Mouse (Mus musculus): ENCODE data around the gene Gng7.

The Gng7 gene

GRCm38 (mm10) chr10:81025639-81026275 is 11.0 kb upstream of the Gng7 start, which contains the start of gene Diras1:
Diras1 (minus strand) TSS chr10:81025662.
- in situ Hi-C loops (cut with MboI, MseI) = no loop called here

- in situ Hi-C loops (cut with MboI, MseI) = no loop called here
Observed at GRCm38 (mm10) chr10:81025047-81025621, 10.4 kb upstream of the Gng7 start.

GRCm38 (mm10) chr10:81024346-81024937 is 9.7 kb upstream of the Gng7 start:
- in situ Hi-C loops (cut with MboI, MseI) = no loop called here

- in situ Hi-C loops (cut with MboI, MseI) = no loop called here
Observed at GRCm38 (mm10) chr10:81022744-81023143, 8.0 kb upstream of the Gng7 start.

GRCm38 (mm10) chr10:81021547-81022110 is 6.9 kb upstream of the Gng7 start:
- in situ Hi-C loops (cut with MboI, MseI) = no loop called here

GRCm38 (mm10) chr10:81020207-81020606 is 5.5 kb upstream of the Gng7 start:
- in situ Hi-C loops (cut with MboI, MseI) = no loop called here

GRCm38 (mm10) chr10:81019687-81020086 is 4.9 kb upstream of the Gng7 start:
- in situ Hi-C loops (cut with MboI, MseI) = no loop called here

- in situ Hi-C loops (cut with MboI, MseI) = no loop called here
Observed at GRCm38 (mm10) chr10:81018326-81018725, 3.6 kb upstream of the Gng7 start.

- in situ Hi-C loops (cut with MboI, MseI) = no loop called here
Observed at GRCm38 (mm10) chr10:81016645-81017044, 1.9 kb upstream of the Gng7 start.

GRCm38 (mm10) chr10:81015666-81016065 is 921 bp upstream of the Gng7 start:
- in situ Hi-C loops (cut with MboI, MseI) = no loop called here

- in situ Hi-C loops (cut with MboI, MseI) = no loop called here
Observed at GRCm38 (mm10) chr10:81010851-81011250, 3.9 kb downstream of the Gng7 start.

- in situ Hi-C loops (cut with MboI, MseI) = no loop called here
Observed at GRCm38 (mm10) chr10:81007240-81007639, 7.5 kb downstream of the Gng7 start.

GRCm38 (mm10) chr10:81006005-81006677 is 8.6 kb downstream of the Gng7 start:
- in situ Hi-C loops (cut with MboI, MseI) = no loop called here

- in situ Hi-C loops (cut with MboI, MseI) = no loop called here
Observed at GRCm38 (mm10) chr10:81001161-81001560, 13.6 kb downstream of the Gng7 start.

- in situ Hi-C loops (cut with MboI, MseI) = no loop called here
Observed at GRCm38 (mm10) chr10:81000197-81001062, 14.3 kb downstream of the Gng7 start.

- in situ Hi-C loops (cut with MboI, MseI) = loop anchor here (5.0 kb wide), 1 partner anchor 252 kb away; no protein-coding TSS in a partner anchor
Observed at GRCm38 (mm10) chr10:80999362-81000196, 15.2 kb downstream of the Gng7 start.

GRCm38 (mm10) chr10:80998778-80999177 is 16.0 kb downstream of the Gng7 start:
- in situ Hi-C loops (cut with MboI, MseI) = loop anchor here (5.0 kb wide), 1 partner anchor 251 kb away; no protein-coding TSS in a partner anchor

- in situ Hi-C loops (cut with MboI, MseI) = loop anchor here (5.0 kb wide), 1 partner anchor 251 kb away; no protein-coding TSS in a partner anchor
Observed at GRCm38 (mm10) chr10:80998021-80998420, 16.7 kb downstream of the Gng7 start.

GRCm38 (mm10) chr10:80997332-80997731 is 17.4 kb downstream of the Gng7 start:
- in situ Hi-C loops (cut with MboI, MseI) = loop anchor here (5.0 kb wide), 1 partner anchor 250 kb away; no protein-coding TSS in a partner anchor

- in situ Hi-C loops (cut with MboI, MseI) = loop anchor here (5.0 kb wide), 1 partner anchor 249 kb away; no protein-coding TSS in a partner anchor
Observed at GRCm38 (mm10) chr10:80996501-80996900, 18.2 kb downstream of the Gng7 start.
